Mouse (Mus musculus): ENCODE measurements around the gene Pfn1. TPM values are rescaled to one million over a fixed set of nuclear protein-coding genes. Genes with fewer than 3 reads are reported as not detected.

Pfn1 gene
- polyA plus RNA-seq, 1 experiment from 2014 or later: 1,399 TPM

GRCm38 (mm10) chr11:70679894-70680293 lies 25.4 kb upstream of the Pfn1 start:
- Histone ChIP-seq H3K9me3 (ENCODE audit: control insufficient read depth, low read length) (no peaks in the 10 kb centered on the region), H3K4me1 (ENCODE audit: control insufficient read depth, insufficient read depth, low read length) (peaks cover 3% of the 10 kb centered on the region; the same call in 1 of the 2 replicates), H3K9ac (ENCODE audit: low read length) (no peak overlapping the region), H3K4me2 (ENCODE audit: low read depth) (no peak overlapping the region), H3K4me3 (ENCODE audit: low read depth, low read length) (no peak overlapping the region), H3K27ac (ENCODE audit: low read depth, low read length) (no peak overlapping the region), H3K27me3 (ENCODE audit: control insufficient read depth, insufficient read depth, low read length) (no peaks in the 10 kb centered on the region), H3K36me3 (ENCODE audit: control insufficient read depth, insufficient read depth, low read length) (no peaks in the 10 kb centered on the region; the same call in 1 of the 2 replicates)
- no peak for ATAC-seq (ENCODE audit: insufficient read depth, low FRiP score, low TSS enrichment)
- no peak for DNase-seq (ENCODE audit: low spot score)
- 93% methylated on average over 8 of the region's 8 CpGs for WGBS

GRCm38 (mm10) chr11:70679361-70679760 lies 24.9 kb upstream of the Pfn1 start:
- H3K4me3 ChIP-seq (ENCODE audit: low read depth, low read length): no peak overlapping the region
- no peak overlapping the region for H3K4me2 ChIP-seq (ENCODE audit: low read depth)
- H3K9me3 ChIP-seq (ENCODE audit: control insufficient read depth, low read length): no peaks in the 10 kb centered on the region
- H3K36me3 ChIP-seq (ENCODE audit: control insufficient read depth, insufficient read depth, low read length): no peaks in the 10 kb centered on the region; the same call in 1 of the 2 replicates
- WGBS: 96% methylated on average over 8 of the region's 8 CpGs
- H3K27ac ChIP-seq (ENCODE audit: low read depth, low read length): no peak overlapping the region
- no peak for DNase-seq (ENCODE audit: low spot score)
- peaks cover 3% of the 10 kb centered on the region; the same call in 1 of the 2 replicates for H3K4me1 ChIP-seq (ENCODE audit: control insufficient read depth, insufficient read depth, low read length)
- ATAC-seq (ENCODE audit: insufficient read depth, low FRiP score, low TSS enrichment): no peak
- no peak overlapping the region for H3K9ac ChIP-seq (ENCODE audit: low read length)
- H3K27me3 ChIP-seq (ENCODE audit: control insufficient read depth, insufficient read depth, low read length): no peaks in the 10 kb centered on the region

- Histone ChIP-seq H3K9ac (ENCODE audit: low read length) (no peak overlapping the region), H3K4me3 (ENCODE audit: low read depth, low read length) (no peak overlapping the region), H3K9me3 (ENCODE audit: control insufficient read depth, low read length) (no peaks in the 10 kb centered on the region), H3K4me2 (ENCODE audit: low read depth) (no peak overlapping the region), H3K4me1 (ENCODE audit: control insufficient read depth, insufficient read depth, low read length) (peaks cover 3% of the 10 kb centered on the region; the same call in 1 of the 2 replicates), H3K27me3 (ENCODE audit: control insufficient read depth, insufficient read depth, low read length) (no peaks in the 10 kb centered on the region), H3K36me3 (ENCODE audit: control insufficient read depth, insufficient read depth, low read length) (no peaks in the 10 kb centered on the region; the same call in 1 of the 2 replicates), H3K27ac (ENCODE audit: low read depth, low read length) (no peak overlapping the region)
- ATAC-seq (ENCODE audit: insufficient read depth, low FRiP score, low TSS enrichment) (no peak), DNase-seq (ENCODE audit: low spot score) (no peak)
- WGBS: 63% methylated on average over 2 of the region's 2 CpGs
Measured at GRCm38 (mm10) chr11:70678576-70678975, 24.1 kb upstream of the Pfn1 start.

- Histone ChIP-seq H3K9ac (ENCODE audit: low read length) (no peak overlapping the region), H3K27ac (ENCODE audit: low read depth, low read length) (no peak overlapping the region), H3K4me2 (ENCODE audit: low read depth) (no peak overlapping the region), H3K36me3 (ENCODE audit: control insufficient read depth, insufficient read depth, low read length) (no peaks in the 10 kb centered on the region; the same call in 1 of the 2 replicates), H3K4me3 (ENCODE audit: low read depth, low read length) (no peak overlapping the region), H3K9me3 (ENCODE audit: control insufficient read depth, low read length) (no peaks in the 10 kb centered on the region), H3K27me3 (ENCODE audit: control insufficient read depth, insufficient read depth, low read length) (no peaks in the 10 kb centered on the region), H3K4me1 (ENCODE audit: control insufficient read depth, insufficient read depth, low read length) (peaks cover 3% of the 10 kb centered on the region; the same call in 1 of the 2 replicates)
- ATAC-seq (ENCODE audit: insufficient read depth, low FRiP score, low TSS enrichment) (no peak), DNase-seq (ENCODE audit: low spot score) (no peak)
- 80% methylated on average over 9 of the region's 9 CpGs for WGBS
Measured at GRCm38 (mm10) chr11:70678092-70678491, 23.6 kb upstream of the Pfn1 start.

GRCm38 (mm10) chr11:70674501-70674900 lies 20.1 kb upstream of the Pfn1 start:
- no peak for ATAC-seq (ENCODE audit: insufficient read depth, low FRiP score, low TSS enrichment)
- no peak overlapping the region for H3K9ac ChIP-seq (ENCODE audit: low read length)
- H3K4me3 ChIP-seq (ENCODE audit: low read depth, low read length): peak overlapping the region; percentile 6; the same call in 1 of the 2 replicates
- no peak for DNase-seq (ENCODE audit: low spot score)
- WGBS: 77% methylated on average over 11 of the region's 11 CpGs
- H3K4me1 ChIP-seq (ENCODE audit: control insufficient read depth, insufficient read depth, low read length): peaks cover 5% of the 10 kb centered on the region; the same call in 1 of the 2 replicates
- H3K9me3 ChIP-seq (ENCODE audit: control insufficient read depth, low read length): no peaks in the 10 kb centered on the region
- no peak overlapping the region for H3K27ac ChIP-seq (ENCODE audit: low read depth, low read length)
- H3K27me3 ChIP-seq (ENCODE audit: control insufficient read depth, insufficient read depth, low read length): no peaks in the 10 kb centered on the region
- H3K36me3 ChIP-seq (ENCODE audit: control insufficient read depth, insufficient read depth, low read length): no peaks in the 10 kb centered on the region
- H3K4me2 ChIP-seq (ENCODE audit: low read depth): no peak overlapping the region

GRCm38 (mm10) chr11:70674014-70674413 lies 19.6 kb upstream of the Pfn1 start:
- Histone ChIP-seq H3K27ac (ENCODE audit: low read depth, low read length) (no peak overlapping the region), H3K4me2 (ENCODE audit: low read depth) (no peak overlapping the region), H3K9ac (ENCODE audit: low read length) (no peak overlapping the region), H3K4me1 (ENCODE audit: control insufficient read depth, insufficient read depth, low read length) (peaks cover 5% of the 10 kb centered on the region; the same call in 1 of the 2 replicates), H3K4me3 (ENCODE audit: low read depth, low read length) (no peak overlapping the region; the same call in 1 of the 2 replicates), H3K9me3 (ENCODE audit: control insufficient read depth, low read length) (no peaks in the 10 kb centered on the region), H3K27me3 (ENCODE audit: control insufficient read depth, insufficient read depth, low read length) (no peaks in the 10 kb centered on the region), H3K36me3 (ENCODE audit: control insufficient read depth, insufficient read depth, low read length) (no peaks in the 10 kb centered on the region)
- ATAC-seq (ENCODE audit: insufficient read depth, low FRiP score, low TSS enrichment) (no peak), DNase-seq (ENCODE audit: low spot score) (no peak)
- 65% methylated on average over 6 of the region's 6 CpGs for WGBS

- peaks cover 8% of the 10 kb centered on the region; the same call in 1 of the 2 replicates for H3K4me1 ChIP-seq (ENCODE audit: control insufficient read depth, insufficient read depth, low read length)
- 86% methylated on average over 16 of the region's 16 CpGs for WGBS
Measured at GRCm38 (mm10) chr11:70671333-70672047, 17.0 kb upstream of the Pfn1 start.

GRCm38 (mm10) chr11:70670483-70670882 lies 16.0 kb upstream of the Pfn1 start:
- Histone ChIP-seq H3K4me3 (ENCODE audit: low read depth, low read length) (peak overlapping the region; percentile 60), H3K4me1 (ENCODE audit: control insufficient read depth, insufficient read depth, low read length) (peaks cover 8% of the 10 kb centered on the region; the same call in 1 of the 2 replicates), H3K4me2 (ENCODE audit: low read depth) (peak overlapping the region; percentile 98), H3K9me3 (ENCODE audit: control insufficient read depth, low read length) (no peaks in the 10 kb centered on the region), H3K36me3 (ENCODE audit: control insufficient read depth, insufficient read depth, low read length) (no peaks in the 10 kb centered on the region), H3K27me3 (ENCODE audit: control insufficient read depth, insufficient read depth, low read length) (no peaks in the 10 kb centered on the region), H3K27ac (ENCODE audit: low read depth, low read length) (peak overlapping the region; percentile 93), H3K9ac (ENCODE audit: low read length) (peak overlapping the region; percentile 74; the same call in 1 of the 2 replicates)
- peak; percentile 25 for DNase-seq (ENCODE audit: low spot score)
- no peak for ATAC-seq (ENCODE audit: insufficient read depth, low FRiP score, low TSS enrichment)
- 56% methylated on average over 14 of the region's 14 CpGs for WGBS

More at GRCm38 (mm10) chr11:70671333-70672047, 17.0 kb upstream of the Pfn1 start:
- DNase-seq (ENCODE audit: low spot score): no peak
- Histone ChIP-seq H3K4me3 (ENCODE audit: low read depth, low read length) (no peak overlapping the region), H3K27ac (ENCODE audit: low read depth, low read length) (no peak overlapping the region), H3K36me3 (ENCODE audit: control insufficient read depth, insufficient read depth, low read length) (no peaks in the 10 kb centered on the region), H3K9me3 (ENCODE audit: control insufficient read depth, low read length) (no peaks in the 10 kb centered on the region), H3K9ac (ENCODE audit: low read length) (no peak overlapping the region), H3K4me2 (ENCODE audit: low read depth) (no peak overlapping the region), H3K27me3 (ENCODE audit: control insufficient read depth, insufficient read depth, low read length) (no peaks in the 10 kb centered on the region)
- ATAC-seq (ENCODE audit: insufficient read depth, low FRiP score, low TSS enrichment): no peak

Data from neural tube, embryonic 11.5 days (tissue).